In the genomic region with DNA sequence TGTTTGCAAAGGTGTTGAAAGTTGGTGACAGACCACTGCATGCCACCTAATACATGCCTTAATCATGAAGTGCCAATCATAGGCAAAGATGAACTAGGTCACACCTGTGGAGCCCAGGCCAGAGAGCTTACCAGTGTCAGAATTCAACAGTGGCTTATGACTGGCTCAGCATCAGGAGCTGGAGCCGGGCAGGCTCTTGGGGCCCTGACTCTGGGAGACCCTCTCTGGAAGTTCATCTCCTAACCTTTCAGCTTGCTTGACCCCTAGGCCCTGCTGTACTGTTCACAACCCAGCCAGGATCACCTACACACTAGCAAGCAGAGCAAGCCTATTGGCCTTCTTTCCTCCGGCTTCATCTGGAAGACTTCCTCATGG, we compare ENCODE assay signal across 32 mouse cellular contexts. TPM values are rescaled to one million over a fixed set of nuclear protein-coding genes. Genes with fewer than 3 reads are reported as not detected.
"Had no signal": no experiment of that assay in that cellular context is flagged by ENCODE, and none has a peak within 500 bp of the region (broad histone marks: within the 10 kb centered on the region; RNA-seq: fewer than 3 reads in every experiment).

No protein-coding gene starts in this region.

- ATAC-seq: forebrain, embryonic 13.5 days; forebrain, embryonic 14.5 days; forebrain, embryonic 15.5 days; forebrain, embryonic 16.5 days; forebrain, postnatal 0 days had no signal

- DNase-seq: cerebellum, adult 2 months; cerebellum, adult 8-10 months; cerebellum, adult 9-10 months; cerebellum, adult 9-11 months; embryo, embryonic 11 days; forebrain, postnatal 0 days; gastrocnemius, adult 2 months; gastrocnemius, postnatal 10 days; gastrocnemius, postnatal 14 days; gastrocnemius, postnatal 25 days; gastrocnemius, postnatal 36 days; heart, adult 18-20 months; heart, adult 2 months had no signal

- H3K36me3 ChIP-seq: embryonic facial prominence, embryonic 10.5 days; embryonic facial prominence, embryonic 12.5 days; embryonic facial prominence, embryonic 13.5 days; embryonic facial prominence, embryonic 15.5 days; forebrain, embryonic 10.5 days; forebrain, embryonic 12.5 days; forebrain, embryonic 15.5 days had no signal

- H3K27ac ChIP-seq: embryonic facial prominence, embryonic 10.5 days; embryonic facial prominence, embryonic 12.5 days; embryonic facial prominence, embryonic 13.5 days; embryonic facial prominence, embryonic 15.5 days; forebrain, embryonic 10.5 days; forebrain, embryonic 12.5 days; forebrain, embryonic 13.5 days; forebrain, embryonic 15.5 days; gastrocnemius, adult 2 months; heart, adult 2 months had no signal

- H3K9me3 ChIP-seq: embryonic facial prominence, embryonic 10.5 days; embryonic facial prominence, embryonic 12.5 days; embryonic facial prominence, embryonic 13.5 days; embryonic facial prominence, embryonic 15.5 days; forebrain, embryonic 10.5 days; forebrain, embryonic 12.5 days; forebrain, embryonic 13.5 days; forebrain, embryonic 15.5 days had no signal

- H3K9ac ChIP-seq: embryonic facial prominence, embryonic 12.5 days; embryonic facial prominence, embryonic 13.5 days; embryonic facial prominence, embryonic 15.5 days; forebrain, embryonic 12.5 days; forebrain, embryonic 13.5 days; forebrain, embryonic 15.5 days; forebrain, postnatal 0 days had no signal

- H3K4me2 ChIP-seq: embryonic facial prominence, embryonic 12.5 days; embryonic facial prominence, embryonic 13.5 days; embryonic facial prominence, embryonic 15.5 days; forebrain, embryonic 12.5 days; forebrain, embryonic 13.5 days; forebrain, embryonic 15.5 days had no signal

- H3K4me3 ChIP-seq: embryonic facial prominence, embryonic 10.5 days; embryonic facial prominence, embryonic 12.5 days; embryonic facial prominence, embryonic 13.5 days; embryonic facial prominence, embryonic 15.5 days; erythroblast, embryonic 14.5 days; forebrain, embryonic 10.5 days; forebrain, embryonic 12.5 days; forebrain, embryonic 13.5 days; forebrain, embryonic 15.5 days; gastrocnemius, adult 2 months; heart, adult 2 months had no signal

RNA-seq across cellular contexts. Expression of gene Espn, which starts 15.3 kb away (rescaled TPM):
- total RNA-seq: granulocyte monocyte progenitor cell, adult 5-6 weeks had no signal
- polyA plus RNA-seq: forebrain, embryonic 14.5 days had no signal

RNA-seq across cellular contexts. Expression of gene Tnfrsf25, which starts 21.1 kb away (rescaled TPM):
- total RNA-seq: common myeloid progenitor, adult 5-6 weeks; granulocyte monocyte progenitor cell, adult 5-6 weeks had no signal
- polyA plus RNA-seq: forebrain, embryonic 11.5 days had no signal

RNA-seq across cellular contexts. Expression of gene Hes2, which starts 21.8 kb away (rescaled TPM):
- total RNA-seq: common myeloid progenitor, adult 5-6 weeks; forebrain, postnatal 0 days; gastrocnemius, adult 18-20 months; gastrocnemius, adult 2 months; gastrocnemius, adult 8-10 months; gastrocnemius, postnatal 10 days; gastrocnemius, postnatal 14 days; gastrocnemius, postnatal 25 days; gastrocnemius, postnatal 36 days; gastrocnemius, postnatal 4 days; granulocyte monocyte progenitor cell, adult 5-6 weeks; heart, adult 18-20 months; heart, adult 2 months had no signal
- polyA plus RNA-seq: cerebellum, adult 2 months; cortical plate, adult 2 months; embryonic facial prominence, embryonic 12.5 days; embryonic facial prominence, embryonic 13.5 days; erythroblast, embryonic 14.5 days; forebrain, embryonic 10.5 days; forebrain, embryonic 11.5 days; forebrain, embryonic 12.5 days; forebrain, embryonic 13.5 days; forebrain, embryonic 14.5 days; forebrain, embryonic 15.5 days; forebrain, embryonic 16.5 days; forebrain, postnatal 0 days; frontal cortex, adult 2 months; heart, adult 2 months had no signal
